Mouse (Mus musculus): ENCODE measurements around the gene Lamtor2.

The Lamtor2 gene

DNA sequence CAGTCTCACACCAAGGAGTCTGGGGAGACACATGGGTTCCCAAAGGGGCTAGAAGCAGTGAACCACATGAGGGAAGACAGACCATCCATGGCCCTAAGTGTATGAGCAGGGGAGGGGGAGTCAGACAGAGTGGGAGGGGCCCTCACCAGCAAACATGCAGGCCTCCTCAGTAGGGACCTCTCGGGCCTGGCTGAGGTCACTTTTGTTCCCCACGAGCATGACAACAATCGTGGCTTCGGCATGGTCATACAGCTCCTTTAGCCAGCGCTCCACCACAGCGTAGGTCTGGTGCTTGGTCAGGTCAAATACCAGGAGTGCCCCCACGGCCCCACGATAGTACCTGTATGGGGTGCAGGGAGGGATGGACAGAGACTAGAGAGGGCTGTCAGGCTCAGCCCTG, 9.7 kb downstream of the Lamtor2 start:
- DNase-seq (ENCODE audit: low spot score in 2 of 2), result no peak

DNA sequence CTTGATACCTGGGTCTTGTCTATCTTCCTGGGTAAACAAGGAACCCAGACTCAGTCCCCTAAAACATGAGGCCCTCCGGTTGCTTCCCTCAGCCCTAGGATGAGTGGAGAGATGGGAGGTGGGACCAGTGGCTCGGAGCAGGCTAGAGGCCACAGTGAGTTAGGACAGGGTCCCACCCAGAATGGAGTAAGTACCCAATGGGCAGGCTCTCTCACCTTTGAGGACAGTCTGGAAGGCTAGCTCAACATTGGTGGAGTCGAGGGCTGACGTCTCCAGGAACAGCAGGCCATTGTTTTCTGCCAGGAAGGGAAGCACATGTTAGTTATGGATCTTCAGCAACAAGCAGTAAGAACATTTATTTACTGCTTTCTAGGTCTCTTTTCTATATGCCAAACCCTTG, 10.4 kb downstream of the Lamtor2 start:
- DNase-seq (ENCODE audit: low spot score in 2 of 2), result no peak

DNA sequence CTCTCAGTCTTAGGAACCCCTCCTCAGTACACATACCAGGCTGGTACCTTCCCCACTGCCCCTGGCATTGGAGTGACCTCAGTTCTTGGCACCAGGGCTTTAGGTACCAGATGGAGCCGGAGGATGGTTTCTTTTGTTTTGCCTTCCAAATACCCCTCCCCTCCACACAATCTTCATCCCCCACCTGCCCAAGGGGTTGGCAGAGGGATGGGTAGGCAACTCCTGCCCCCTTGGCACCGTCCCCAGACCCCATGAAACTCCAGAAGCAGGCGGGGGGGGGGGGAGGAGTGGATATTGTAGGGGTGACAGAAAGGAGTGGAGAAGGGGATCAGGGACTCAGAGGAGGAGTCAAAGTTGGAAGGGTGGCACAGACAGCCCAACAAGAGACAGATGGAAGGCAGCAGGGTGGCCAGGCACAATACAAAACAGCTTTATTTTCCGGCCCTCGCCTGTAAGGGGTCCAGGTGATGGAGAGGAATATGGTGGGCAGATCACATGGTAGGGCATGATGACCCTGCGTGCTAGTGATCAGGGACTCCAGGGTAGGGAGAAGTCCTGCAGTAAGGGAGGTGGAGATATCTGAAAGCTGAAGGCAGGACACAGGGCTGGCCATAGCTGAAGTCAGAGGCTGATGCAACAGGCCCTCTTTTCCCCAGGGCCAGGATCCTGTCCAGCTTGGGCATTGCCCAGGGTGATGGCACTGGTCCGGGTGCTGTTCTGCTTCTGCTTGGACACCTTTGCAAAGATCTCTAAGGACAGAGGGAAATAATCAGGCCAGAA, 11.1 kb downstream of the Lamtor2 start:
- no peak for DNase-seq (ENCODE audit: low spot score in 2 of 2)

DNA sequence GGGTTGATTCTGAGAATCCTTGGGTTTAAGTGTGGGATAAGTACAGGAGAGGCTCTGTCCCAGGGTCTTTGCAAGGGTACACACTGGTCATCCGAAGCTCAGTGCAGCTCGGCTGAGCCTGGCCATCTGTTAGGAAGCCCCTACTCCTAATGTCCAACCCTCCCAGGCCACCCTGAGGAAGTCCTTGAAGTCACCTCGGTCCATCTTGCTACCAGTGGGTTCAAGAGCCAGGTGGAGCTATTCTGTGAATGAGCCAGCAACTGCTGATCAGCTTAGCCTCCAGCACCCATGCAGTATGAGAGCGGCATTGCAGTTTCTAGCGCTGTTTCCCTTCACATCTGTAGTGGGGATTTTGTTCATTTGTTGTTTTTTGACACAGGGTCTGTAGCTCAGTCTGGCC, 12.8 kb downstream of the Lamtor2 start:
- DNase-seq (ENCODE audit: low spot score in 2 of 2), result no peak

DNA sequence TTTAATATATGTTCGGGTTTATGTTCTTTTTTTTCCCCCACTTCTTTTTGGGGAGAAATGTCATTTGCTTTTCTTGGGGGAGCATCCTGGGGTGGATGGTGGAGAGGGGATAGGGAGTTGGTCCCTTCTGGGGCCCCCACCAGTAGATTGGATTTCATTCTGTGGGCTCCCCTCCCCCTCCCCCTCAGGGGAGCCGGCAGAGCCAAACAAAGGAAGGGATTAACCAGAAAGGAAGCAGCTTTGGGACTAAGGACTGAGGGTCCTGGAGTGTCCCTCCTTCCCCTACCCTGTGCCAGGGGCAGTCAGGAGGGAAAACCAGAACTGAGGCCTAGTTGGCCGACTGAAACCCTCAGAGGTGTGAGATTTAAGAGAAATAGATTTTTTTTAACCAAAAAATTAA, 13.5 kb downstream of the Lamtor2 start:
- no peak for DNase-seq (ENCODE audit: low spot score in 2 of 2)

DNA sequence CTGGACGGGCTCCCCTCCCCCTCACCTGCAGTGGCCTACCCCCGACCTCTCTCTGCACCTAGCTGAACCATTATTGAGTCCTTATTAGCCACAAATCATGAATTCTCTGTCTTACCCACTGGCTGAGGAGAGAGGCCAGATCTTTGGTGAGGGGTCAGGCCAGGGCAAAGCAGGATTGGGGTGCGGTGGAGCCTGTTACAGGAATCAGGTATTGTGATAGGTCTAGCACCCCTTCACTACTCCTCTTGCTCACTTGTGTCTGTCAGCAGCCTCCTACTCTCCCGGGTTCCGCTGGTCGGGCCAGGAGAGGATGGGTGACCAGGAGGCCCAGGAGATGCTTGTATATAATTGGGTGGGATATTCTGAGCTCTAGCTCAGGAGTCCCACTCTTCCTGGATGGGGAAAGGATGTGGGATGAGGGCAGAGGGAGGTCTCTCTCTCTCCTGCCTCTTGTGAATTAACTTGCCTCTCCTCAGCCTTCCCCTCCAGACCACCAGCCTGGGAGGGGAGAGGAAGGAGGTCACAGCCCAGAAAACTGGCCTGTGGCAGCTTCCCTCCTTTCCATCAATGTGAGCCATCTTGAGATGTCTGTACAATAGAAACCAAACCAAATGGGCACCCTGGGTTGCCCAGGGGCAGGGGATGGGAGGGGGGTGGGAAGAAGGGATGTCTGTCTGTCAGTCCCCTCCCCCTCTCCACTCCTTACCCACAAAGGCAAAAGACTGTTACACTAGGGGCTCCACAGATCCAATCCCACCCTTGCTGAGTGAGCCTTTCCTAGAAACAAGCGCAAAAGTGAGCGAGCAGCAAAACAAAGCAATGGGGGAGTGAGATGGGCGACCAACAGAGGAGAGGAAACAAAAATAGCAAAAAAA, 14.4 kb downstream of the Lamtor2 start:
- no peak for DNase-seq (ENCODE audit: low spot score in 2 of 2)

DNA sequence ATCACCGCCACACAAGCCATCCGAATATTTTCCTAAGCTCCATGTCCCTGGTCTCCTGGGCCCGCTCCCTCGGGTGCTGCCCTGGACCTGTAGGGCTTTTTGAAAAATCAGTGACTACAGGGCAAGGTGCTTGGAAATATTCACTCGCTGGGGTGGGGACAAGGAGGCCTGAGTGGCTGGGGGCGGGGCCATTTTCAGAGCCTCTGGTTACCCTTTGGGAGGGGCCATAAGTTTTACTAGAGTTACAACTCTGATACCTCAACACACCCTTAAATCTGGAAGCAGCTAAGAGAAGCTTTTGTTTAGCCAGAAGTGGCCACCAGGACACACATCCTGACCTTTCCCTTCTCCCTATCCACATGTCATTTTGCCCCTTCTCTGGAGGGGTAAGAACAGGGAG, 15.7 kb downstream of the Lamtor2 start:
- DNase-seq (ENCODE audit: low spot score in 2 of 2), result no peak

DNA sequence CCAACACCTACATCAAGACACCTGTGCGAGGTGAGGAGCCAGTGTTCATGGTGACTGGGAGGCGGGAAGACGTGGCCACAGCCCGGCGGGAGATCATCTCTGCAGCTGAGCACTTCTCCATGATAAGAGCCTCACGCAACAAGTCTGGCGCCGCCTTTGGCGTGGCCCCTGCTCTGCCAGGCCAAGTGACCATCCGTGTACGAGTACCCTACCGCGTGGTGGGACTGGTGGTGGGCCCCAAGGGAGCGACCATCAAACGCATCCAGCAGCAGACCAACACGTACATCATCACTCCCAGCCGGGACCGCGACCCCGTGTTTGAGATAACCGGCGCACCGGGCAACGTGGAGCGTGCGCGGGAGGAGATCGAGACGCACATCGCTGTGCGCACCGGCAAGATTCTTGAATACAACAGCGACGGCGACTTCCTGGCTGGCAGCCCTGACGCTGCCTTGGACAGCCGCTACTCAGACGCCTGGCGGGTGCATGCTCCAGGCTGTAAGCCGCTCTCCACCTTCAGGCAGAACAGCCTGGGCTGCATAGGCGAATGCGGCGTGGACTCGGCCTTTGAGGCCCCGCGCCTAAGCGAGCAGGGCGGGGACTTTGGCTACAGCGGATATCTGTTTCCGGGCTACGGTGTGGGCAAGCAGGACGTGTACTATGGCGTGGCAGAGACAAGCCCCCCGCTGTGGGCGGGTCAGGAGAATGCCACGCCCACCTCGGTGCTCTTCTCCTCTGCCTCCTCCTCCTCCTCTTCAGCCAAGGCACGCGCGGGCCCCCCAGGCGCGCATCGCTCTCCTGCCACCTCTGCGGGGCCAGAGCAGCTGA, 16.6 kb downstream of the Lamtor2 start:
- DNase-seq (ENCODE audit: low spot score in 2 of 2), result no peak

DNA sequence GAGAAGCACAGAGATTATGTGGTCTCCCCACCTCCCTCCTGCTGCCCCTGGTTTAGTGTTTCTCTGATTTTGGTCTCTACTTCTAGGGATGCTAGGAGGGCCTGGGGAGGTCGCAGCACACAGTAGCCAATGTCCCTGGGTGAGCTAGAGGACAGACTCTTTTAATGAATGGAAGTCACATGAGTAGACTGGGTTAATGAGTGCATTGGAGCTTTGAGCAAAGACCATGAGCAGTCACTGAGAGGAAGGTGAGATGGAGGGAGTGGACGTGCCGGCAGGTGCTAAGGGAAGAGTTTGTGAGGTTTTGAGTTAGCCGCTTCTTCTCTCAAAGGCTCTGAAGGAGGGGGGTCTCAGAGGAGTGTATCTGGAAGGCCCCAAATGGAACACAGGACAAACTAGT, 17.3 kb downstream of the Lamtor2 start:
- no peak for DNase-seq (ENCODE audit: low spot score in 2 of 2)

DNA sequence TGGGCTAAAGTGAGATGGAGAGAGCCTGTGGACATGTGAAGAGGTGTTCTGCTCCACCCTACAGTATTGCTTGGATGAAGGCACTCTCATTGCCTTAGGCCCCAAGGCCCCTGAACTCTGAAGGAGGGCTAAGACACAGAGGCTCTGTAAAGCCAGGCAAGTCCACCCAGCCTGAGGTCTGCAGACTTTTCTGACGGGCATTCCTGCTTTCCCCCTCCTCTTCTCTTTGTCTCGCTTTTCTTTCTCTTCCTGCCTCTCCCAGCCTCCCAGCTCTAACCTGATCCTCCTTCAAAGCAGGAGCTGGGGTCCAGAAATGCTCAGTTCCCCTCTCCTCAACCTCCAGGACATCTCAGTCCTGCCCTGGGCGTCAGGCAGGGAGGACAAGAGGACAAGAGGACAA, 17.9 kb downstream of the Lamtor2 start:
- DNase-seq (ENCODE audit: low spot score in 2 of 2), result no peak

DNA sequence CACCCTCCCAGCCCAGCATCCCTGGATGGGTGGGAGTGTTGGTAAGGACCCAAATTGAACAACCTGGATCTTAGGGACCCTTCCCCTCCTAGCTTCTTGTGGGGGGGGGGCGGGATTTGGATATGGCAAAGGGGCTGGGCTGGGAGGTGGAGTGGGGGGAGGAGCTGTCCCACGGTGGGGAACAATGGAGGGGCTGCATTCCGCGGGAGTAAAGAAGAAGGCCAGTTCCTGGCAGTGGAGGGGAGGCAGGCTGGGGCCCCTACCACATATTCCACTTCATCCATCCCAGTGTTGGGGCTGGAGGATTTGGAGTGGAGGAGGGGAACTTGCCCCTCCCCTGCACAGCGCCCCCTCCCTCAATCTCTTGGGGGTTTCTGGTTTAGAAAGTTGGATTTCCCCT, 19.2 kb downstream of the Lamtor2 start:
- DNase-seq (ENCODE audit: low spot score in 2 of 2), result no peak

DNA sequence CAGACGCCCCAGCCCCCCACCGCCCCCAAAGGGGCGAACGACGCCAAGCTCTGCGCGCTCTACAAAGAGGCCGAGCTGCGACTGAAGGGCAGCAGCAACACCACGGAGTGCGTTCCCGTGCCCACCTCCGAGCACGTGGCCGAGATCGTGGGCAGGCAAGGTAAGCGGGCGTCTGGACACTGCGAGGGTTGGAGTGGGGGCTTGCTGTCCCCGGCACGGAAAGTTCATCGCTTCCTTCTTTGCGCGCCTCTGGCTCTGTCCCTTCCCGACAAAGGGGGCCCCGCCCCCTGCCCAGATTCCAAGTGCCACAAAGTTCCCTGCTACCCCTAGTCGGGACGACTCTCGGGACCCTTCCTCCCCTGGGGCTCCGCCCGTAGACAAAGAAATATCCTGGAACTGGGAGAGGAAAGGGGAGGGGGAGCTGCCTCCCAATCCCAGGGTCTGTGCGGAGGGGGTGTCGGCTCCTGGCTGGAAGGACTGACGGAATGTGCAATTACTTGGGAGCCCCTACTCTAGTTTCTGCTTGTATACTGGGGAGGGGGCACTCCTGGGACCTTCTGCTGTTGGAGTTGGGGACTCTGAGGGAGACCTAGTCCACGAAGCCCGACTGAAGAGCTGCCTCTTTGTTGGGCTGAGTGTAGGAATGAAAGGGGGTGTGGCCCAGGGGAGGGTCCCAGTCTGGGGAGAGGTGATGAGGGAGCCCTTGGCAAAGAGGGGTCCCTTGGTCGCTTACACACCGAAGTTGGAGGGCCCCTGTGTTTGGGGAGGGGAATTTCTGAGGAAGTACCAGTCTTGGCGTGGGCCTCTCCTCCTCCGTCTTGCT, 20.0 kb downstream of the Lamtor2 start:
- DNase-seq (ENCODE audit: low spot score in 2 of 2), result no peak

DNA sequence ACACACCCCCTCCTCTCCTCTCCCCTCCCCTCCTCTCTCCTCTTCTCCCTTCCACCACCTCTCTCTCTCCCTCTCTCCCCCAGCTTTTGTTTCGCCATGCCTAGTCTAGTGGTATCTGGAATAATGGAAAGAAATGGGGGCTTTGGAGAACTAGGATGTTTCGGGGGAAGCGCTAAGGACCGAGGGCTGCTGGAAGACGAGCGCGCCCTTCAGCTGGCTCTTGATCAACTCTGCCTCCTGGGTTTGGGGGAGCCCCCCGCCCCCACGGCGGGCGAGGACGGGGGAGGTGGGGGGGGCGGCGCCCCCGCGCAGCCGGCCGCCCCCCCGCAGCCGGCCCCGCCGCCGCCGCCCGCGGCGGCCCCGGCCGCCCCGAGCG, 20.6 kb downstream of the Lamtor2 start, which contains the start of gene Mex3a:
Mex3a (plus strand) TSS at position 97 of the 376 bp plus-strand sequence.
- no peak for DNase-seq (ENCODE audit: low spot score in 2 of 2)

DNA sequence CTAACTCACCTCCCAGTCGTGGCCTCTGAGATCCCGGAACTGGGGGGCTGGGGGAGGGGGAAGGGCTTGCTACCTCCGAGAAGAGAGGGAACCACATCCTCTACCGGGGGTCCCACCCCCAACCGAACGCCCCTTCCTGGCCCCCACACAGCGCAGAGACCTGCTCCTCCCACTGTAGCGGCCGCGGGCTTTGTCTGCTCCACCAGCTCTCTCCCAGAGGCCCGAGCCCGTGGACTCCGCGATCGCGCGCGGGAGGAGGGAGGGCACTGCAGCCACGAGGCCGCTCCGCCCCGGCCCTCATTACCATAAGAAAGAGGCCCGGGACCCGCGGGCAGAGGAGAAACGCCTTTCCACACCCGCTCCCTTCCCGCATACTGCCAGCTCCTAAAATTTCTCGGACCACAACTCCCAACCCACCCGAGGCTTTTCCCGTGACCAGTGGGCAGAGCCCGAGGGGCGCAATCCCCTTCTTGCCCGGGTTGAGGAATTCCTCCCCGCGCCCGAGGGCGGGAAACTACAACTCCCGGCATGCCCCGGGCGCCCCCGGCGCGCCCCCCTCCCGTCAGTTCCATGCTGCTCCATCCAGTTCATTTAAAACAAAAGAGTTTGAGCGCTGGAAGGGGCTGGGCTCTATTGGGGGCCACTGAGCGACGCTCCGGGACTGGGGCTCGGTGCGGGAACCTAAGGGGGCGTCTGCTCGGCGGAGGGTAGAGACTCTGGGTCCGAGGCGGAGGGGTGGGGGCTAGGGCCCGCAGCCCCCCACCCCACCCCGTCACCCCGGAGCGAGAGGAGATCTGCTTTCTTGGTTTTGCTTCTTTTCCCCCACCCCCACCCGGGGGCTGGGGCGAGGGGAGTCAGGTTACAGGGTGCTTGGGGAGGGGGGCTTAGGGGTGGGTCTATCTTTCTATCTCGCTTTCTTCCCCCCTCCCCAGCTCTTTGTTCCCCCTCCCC, 21.3 kb downstream of the Lamtor2 start:
- DNase-seq (ENCODE audit: low spot score in 2 of 2), result peak; percentile 58 to 76

DNA sequence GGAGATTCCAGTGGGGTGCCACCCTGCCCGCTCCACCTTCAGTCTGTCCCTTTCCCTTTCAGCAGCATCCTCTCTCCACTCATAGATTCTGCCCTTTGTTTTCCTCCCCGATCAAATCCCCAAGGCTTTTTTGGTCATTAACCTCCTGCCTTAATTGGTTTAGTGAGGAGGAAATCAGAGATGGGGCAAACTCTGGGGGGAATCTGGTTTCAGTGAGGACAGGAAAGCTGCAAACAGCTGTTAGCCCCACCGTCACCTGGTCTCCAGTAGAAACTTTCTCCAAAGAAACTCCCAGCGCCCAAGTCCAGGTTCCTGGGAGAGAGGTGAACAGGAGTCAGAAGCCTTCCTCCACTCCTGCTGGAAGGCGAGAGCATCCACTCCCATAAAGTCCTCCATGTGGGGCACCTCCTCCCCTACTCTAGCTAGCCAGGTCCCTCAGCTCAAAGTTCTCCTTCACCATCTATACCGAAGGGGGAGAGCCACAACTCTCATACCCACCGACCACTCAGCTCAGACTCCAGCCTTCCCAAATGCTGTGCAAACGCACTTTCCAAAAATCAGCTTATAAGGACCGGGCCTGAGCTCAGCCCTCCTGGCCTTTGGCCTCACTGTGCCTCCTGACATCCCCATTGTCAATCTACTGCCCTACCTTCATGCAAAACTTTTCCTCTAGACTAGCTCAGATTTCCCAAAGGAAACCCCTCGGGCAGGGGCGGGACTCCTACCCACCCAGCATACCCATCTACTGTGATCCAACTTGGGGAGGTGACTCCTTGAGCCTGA, 22.6 kb downstream of the Lamtor2 start:
- DNase-seq (ENCODE audit: low spot score in 2 of 2), result no peak

DNA sequence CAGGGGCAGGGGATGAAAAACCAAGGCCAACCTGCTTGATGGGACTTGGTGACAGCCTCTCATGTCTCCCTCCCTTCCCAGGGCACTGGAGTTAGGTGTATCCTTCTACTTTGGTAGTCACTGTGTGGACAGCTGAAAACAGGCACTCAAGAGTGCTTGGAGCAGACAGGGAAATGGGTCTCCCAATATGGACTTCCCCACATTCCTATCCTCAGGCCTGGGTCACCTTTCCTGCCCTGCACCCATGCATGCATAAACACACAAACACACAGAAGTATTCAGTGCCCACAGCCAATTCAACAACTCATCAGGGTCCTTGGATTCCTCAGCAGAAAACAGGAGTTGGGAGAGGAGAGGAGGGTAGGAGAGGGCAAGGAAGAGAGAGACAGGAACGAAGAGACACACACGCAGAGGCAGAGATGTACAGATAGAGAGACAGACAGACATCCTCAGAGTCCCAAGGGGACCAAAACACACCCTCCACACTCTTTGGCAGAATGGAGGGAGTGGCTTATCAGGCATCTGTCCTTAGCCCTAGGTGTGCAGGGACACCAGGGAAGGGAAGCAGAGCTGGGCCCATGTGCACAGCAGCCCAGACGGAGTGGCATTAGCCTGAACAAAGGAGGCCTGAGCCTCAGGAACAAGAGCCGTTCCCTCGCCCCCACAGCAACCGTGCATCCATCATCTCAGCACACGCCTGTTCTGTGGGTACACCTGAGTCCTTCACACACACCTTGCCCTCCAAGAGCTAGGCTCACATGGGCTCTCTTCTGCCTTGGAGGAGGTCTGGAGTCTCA, 23.5 kb downstream of the Lamtor2 start:
- no peak for DNase-seq (ENCODE audit: low spot score in 2 of 2)

DNA sequence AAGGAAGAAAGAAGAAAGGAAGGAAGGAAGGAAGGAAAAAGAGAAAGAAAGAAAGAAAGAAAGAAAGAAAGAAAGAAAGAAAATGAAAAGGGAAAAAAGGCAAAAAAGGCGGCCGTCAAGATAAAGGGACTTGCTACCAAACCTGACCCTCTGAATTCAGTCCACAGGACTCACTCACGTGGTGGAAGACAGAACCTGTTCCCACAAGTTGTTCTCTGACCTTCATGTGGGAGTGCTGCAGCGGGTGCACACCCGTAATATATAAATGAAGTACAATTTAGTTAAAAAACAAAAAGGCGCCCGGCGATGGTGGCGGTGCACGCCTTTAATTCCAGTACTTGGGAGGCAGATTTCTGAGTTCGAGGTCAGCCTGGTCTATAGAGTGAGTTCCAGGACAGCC, 24.2 kb downstream of the Lamtor2 start:
- no peak for DNase-seq (ENCODE audit: low spot score in 2 of 2)

DNA sequence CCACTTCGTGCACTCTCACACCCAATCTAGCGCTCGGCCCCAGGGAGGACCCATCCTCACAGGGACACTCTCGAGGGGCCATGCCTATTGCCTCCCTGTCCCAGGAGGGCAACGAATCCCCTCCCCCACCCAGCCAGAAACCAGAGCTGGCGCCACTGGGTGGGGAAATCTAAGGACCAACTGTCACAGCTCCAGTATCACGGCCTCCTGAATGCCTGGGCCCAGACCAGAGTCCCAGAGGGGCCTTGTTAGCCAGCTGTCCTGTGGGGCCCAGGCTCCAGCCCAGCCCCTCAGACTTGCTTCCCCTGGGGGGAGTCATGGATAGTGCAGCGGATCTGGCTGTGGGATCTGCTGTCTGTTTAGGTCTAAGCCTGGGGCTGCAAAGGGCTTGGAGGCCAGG, 25.3 kb downstream of the Lamtor2 start:
- no peak for DNase-seq (ENCODE audit: low spot score in 2 of 2)

Measured in spleen, postnatal 14 days (tissue).